Mouse (Mus musculus): ENCODE measurements at regions not wholly inside any gene's neighbourhood (a gene's known extent, or its start where the extent isn't known, plus 50 kb on each side); places are given as distances from the start of the nearest gene placed in this dataset.
"Not testable (repeated sequence)": the region's sequence is repeated elsewhere in the genome, so short reads cannot be mapped to it uniquely, and the experiment has no call there.

GRCm38 (mm10) chr11:91524019-91524418 is 53.3 kb downstream of the Kif2b start:
- DNase-seq (ENCODE audit: low read depth, low spot score), result no peak

GRCm38 (mm10) chr11:91479236-91479635 is 98.1 kb downstream of the Kif2b start:
- DNase-seq (ENCODE audit: low read depth, low spot score), result no peak

GRCm38 (mm10) chr11:91463578-91464401 is 113.6 kb downstream of the Kif2b start:
- DNase-seq (ENCODE audit: low read depth, low spot score), result no peak

- DNase-seq (ENCODE audit: low read depth, low spot score), result no peak
These were observed 115.4 kb downstream of the Kif2b start for GRCm38 (mm10) chr11:91461946-91462345.

- no peak for DNase-seq (ENCODE audit: low read depth, low spot score)
These were observed 135.0 kb downstream of the Kif2b start for GRCm38 (mm10) chr11:91442361-91442760.

GRCm38 (mm10) chr11:91432195-91432594 is 145.2 kb downstream of the Kif2b start:
- no peak for DNase-seq (ENCODE audit: low read depth, low spot score)

GRCm38 (mm10) chr11:91426731-91427130 is 150.6 kb downstream of the Kif2b start:
- no peak for DNase-seq (ENCODE audit: low read depth, low spot score)

GRCm38 (mm10) chr11:91387172-91387571 is 190.2 kb downstream of the Kif2b start:
- peak; percentile 74 for DNase-seq (ENCODE audit: low read depth, low spot score)

GRCm38 (mm10) chr11:91357029-91357428 is 220.3 kb downstream of the Kif2b start:
- peak; percentile 23 for DNase-seq (ENCODE audit: low read depth, low spot score)

GRCm38 (mm10) chr11:91342629-91343028 is 234.7 kb downstream of the Kif2b start:
- DNase-seq (ENCODE audit: low read depth, low spot score), result no peak

- DNase-seq (ENCODE audit: low read depth, low spot score), result no peak
These were observed 244.3 kb downstream of the Kif2b start for GRCm38 (mm10) chr11:91333056-91333455.

- DNase-seq (ENCODE audit: low read depth, low spot score), result peak; percentile 41
These were observed 249.8 kb downstream of the Kif2b start for GRCm38 (mm10) chr11:91327543-91327942.

GRCm38 (mm10) chr11:91310212-91310742 is 267.1 kb downstream of the Kif2b start:
- no peak for DNase-seq (ENCODE audit: low read depth, low spot score)

GRCm38 (mm10) chr11:91289194-91290123 is 287.9 kb downstream of the Kif2b start:
- no peak for DNase-seq (ENCODE audit: low read depth, low spot score)

- no peak for DNase-seq (ENCODE audit: low read depth, low spot score)
These were observed 291.0 kb downstream of the Kif2b start for GRCm38 (mm10) chr11:91286376-91286775.

- DNase-seq (ENCODE audit: low read depth, low spot score), result no peak
These were observed 315.1 kb downstream of the Kif2b start for GRCm38 (mm10) chr11:91262216-91262615.

- not testable (repeated sequence) for DNase-seq (ENCODE audit: low read depth, low spot score)
These were observed 335.3 kb downstream of the Kif2b start for GRCm38 (mm10) chr11:91242061-91242460.

GRCm38 (mm10) chr11:91216158-91216557 is 361.2 kb downstream of the Kif2b start:
- DNase-seq (ENCODE audit: low read depth, low spot score), result no peak

- no peak for DNase-seq (ENCODE audit: low read depth, low spot score)
These were observed 364.3 kb downstream of the Kif2b start for GRCm38 (mm10) chr11:91213104-91213503.

GRCm38 (mm10) chr11:91206470-91206869 is 370.9 kb downstream of the Kif2b start:
- peak; percentile 76 for DNase-seq (ENCODE audit: low read depth, low spot score)

- DNase-seq (ENCODE audit: low read depth, low spot score), result peak; percentile 18
These were observed 372.9 kb downstream of the Kif2b start for GRCm38 (mm10) chr11:91204416-91204815.

GRCm38 (mm10) chr11:91196841-91197240 is 380.5 kb downstream of the Kif2b start:
- DNase-seq (ENCODE audit: low read depth, low spot score), result peak; percentile 77
